Mouse (Mus musculus) macrophage (primary cell): ENCODE data around the gene Syt16. TPM values are rescaled to one million over a fixed set of nuclear protein-coding genes. Genes with fewer than 3 reads are reported as not detected.

Experiments used
- H3K27ac ChIP-seq: fragments of 350-480 bp; formaldehyde crosslinking; 2 replicates; pipeline ENCODE4 v1.9.0; 2021
- H3K36me3 ChIP-seq: fragments of 350-480 bp; formaldehyde crosslinking; 2 replicates; pipeline ENCODE4 v1.9.0; 2021; ENCODE audit errors: inconsistent target
- H3K4me3 ChIP-seq: fragments of 350-480 bp; formaldehyde crosslinking; 2 replicates; pipeline ENCODE4 v1.9.0; 2021; ENCODE audit errors: inconsistent target
- H3K79me2 ChIP-seq: fragments of 350-480 bp; formaldehyde crosslinking; 2 replicates; pipeline ENCODE4 v1.9.0; 2021; ENCODE audit errors: inconsistent target
- WGBS: methylation state at CpG from one replicate; pipeline ENCODE4 v1.1.7; 2026; ENCODE audit warnings: inconsistent platforms; ENCODE audit not compliant: missing documents; 5-methylcytosine and 5-hydroxymethylcytosine counted together
- polyA plus RNA-seq: library from polyadenylated mRNA; stranded (reverse); fragments of 250-400 nt; gene quantifications from 3 replicates; pipeline ENCODE4 v1.2.4, GENCODE M21; 2018; ENCODE audit warnings: inconsistent platforms
- total RNA-seq, 78 experiments: library from RNA; depleted of rRNA; stranded (reverse); fragments of 250-400 nt; gene quantifications; 1 replicate in 9 of 78; 2 replicates in 24 of 78; 3 replicates in 43 of 78; 4 replicates in 2 of 78; pipeline ENCODE4 v1.2.4; 2018; ENCODE audit warnings: inconsistent platforms in 56 of 78

Gene Syt16
- total RNA-seq (2018; cell fraction: chromatin; rRNA removed): not detected
- not detected for total RNA-seq (2018; cell fraction: cytosol; rRNA removed)
- total RNA-seq (2018; cell fraction: nucleus; rRNA removed): not detected
- polyA plus RNA-seq: not detected in 3 replicates

DNA sequence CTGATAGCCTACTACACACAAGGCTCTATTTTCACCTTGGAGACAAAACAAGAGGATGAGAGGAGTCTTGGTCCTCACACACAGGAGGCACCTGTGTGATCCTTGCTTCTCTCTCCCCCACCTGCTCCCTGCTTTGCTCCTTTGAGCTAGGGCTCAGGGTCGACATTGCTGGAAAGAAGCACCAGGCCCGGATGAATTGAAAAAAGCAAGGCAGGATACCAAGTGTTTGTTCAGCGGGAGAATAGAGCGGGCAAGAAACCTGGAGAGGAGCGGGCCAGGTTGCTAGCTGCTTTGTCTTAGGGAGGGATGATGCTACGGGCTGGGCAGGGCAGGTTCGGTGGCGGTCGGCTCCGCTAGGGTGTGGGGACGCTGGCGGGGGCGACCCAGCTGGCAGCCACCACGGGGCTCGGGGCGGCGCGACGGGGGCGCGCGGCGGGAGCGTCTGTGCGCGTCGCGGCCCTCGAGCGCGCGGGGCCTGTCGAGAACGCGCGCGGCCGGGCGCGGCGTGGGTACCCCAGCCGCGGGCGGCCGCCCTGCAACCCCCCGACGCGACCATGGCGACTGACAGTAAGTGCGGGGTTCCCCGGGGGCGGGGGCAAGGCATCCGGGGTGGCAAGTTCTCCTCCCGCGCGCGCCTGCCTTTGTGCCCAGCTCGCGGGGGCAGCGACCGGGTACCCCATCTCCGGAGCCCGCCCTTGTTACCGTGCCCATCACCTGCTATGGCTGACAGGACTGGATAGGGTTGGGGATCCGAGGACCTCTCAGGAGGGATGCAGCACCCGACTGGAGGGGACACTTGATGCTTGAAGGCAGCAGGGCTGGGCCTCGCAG, at the start of gene Syt16:
TSS of gene Syt16 (plus strand) at position 365 of the 831 bp plus-strand sequence.
- Histone ChIP-seq H3K27ac (no peak within 1 kb of the TSS), H3K4me3 (no peak within 1 kb of the TSS), H3K79me2 (no peaks in the 10 kb centered on the region), H3K36me3 (no peaks in the 10 kb centered on the region)
- WGBS: 9% methylated on average over 27 of the region's 67 CpGs

GRCm38 (mm10) chr12:73948415-73948814, 49.0 kb upstream of the Syt16 start:
- Histone ChIP-seq H3K79me2 (no peaks in the 10 kb centered on the region), H3K27ac (no peak overlapping the region), H3K36me3 (peaks cover 33% of the 10 kb centered on the region; the same call in 1 of the 2 replicates), H3K4me3 (no peak overlapping the region)
- WGBS: 98% methylated on average over 4 of the region's 4 CpGs

- WGBS: 31% methylated on average over 45 of the region's 46 CpGs
- Histone ChIP-seq H3K27ac (no peak overlapping the region), H3K36me3 (peaks cover 23% of the 10 kb centered on the region; the same call in 1 of the 2 replicates), H3K79me2 (no peaks in the 10 kb centered on the region), H3K4me3 (no peak overlapping the region; the same call in 1 of the 2 replicates)
Observed at GRCm38 (mm10) chr12:73949318-73950058, 48.0 kb upstream of the Syt16 start.

DNA sequence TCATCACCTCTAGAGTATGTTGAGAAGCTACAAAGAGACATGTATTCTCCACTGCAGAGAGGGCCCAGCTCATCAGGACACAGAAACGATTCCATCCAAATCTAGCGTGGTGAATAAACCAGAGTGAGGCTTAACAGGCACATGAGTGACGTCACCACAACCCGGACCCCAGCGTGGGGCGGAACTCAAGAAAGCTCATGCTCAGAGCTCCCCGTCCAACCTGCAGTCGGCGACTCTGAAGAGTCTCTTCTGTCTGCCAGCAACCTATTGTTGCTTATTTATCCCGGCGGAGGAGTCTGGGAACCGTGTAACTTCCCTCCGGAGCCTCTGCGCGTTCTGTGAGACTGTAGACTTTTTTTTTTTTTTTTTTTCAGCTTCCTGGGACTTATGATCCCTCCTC, 44.6 kb upstream of the Syt16 start:
- Histone ChIP-seq H3K4me3 (no peak overlapping the region), H3K79me2 (no peaks in the 10 kb centered on the region), H3K27ac (no peak overlapping the region), H3K36me3 (no peaks in the 10 kb centered on the region)
- WGBS: 18% methylated on average over 15 of the region's 15 CpGs

GRCm38 (mm10) chr12:73953420-73954186, 43.9 kb upstream of the Syt16 start:
- no peaks in the 10 kb centered on the region for H3K36me3 ChIP-seq
- H3K79me2 ChIP-seq: no peaks in the 10 kb centered on the region
- no peak overlapping the region for H3K27ac ChIP-seq
- no peak overlapping the region for H3K4me3 ChIP-seq
- WGBS: 54% methylated on average over 14 of the region's 14 CpGs

GRCm38 (mm10) chr12:73954785-73955184, 42.7 kb upstream of the Syt16 start:
- no peaks in the 10 kb centered on the region for H3K36me3 ChIP-seq
- H3K79me2 ChIP-seq: no peaks in the 10 kb centered on the region
- H3K4me3 ChIP-seq: no peak overlapping the region
- no peak overlapping the region for H3K27ac ChIP-seq
- 49% methylated on average over 5 of the region's 5 CpGs for WGBS

DNA sequence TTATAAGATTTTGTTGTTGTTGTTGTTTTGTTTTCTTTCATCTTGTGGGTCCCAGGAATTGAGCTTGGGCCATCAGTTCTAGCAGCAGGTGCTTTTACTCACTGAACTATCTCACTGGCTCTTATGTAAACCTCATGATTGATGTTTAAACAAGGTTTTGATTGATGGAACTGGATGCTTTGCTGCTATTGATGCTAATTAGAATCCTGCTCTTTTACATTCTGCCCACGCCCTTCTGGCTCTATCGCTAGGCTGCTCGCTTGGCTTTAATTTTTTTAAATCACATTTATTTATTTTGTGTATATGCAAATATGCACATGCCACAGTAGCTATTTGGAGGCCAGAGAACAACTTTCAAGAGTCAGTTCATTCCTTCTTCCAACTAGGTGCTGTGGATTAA, 39.8 kb upstream of the Syt16 start:
- Histone ChIP-seq H3K36me3 (no peaks in the 10 kb centered on the region), H3K27ac (no peak overlapping the region), H3K4me3 (no peak overlapping the region), H3K79me2 (no peaks in the 10 kb centered on the region)
- WGBS: 100% methylated on average over 3 of the region's 3 CpGs

- 97% methylated on average over 2 of the region's 2 CpGs for WGBS
- Histone ChIP-seq H3K4me3 (no peak overlapping the region), H3K36me3 (no peaks in the 10 kb centered on the region), H3K79me2 (no peaks in the 10 kb centered on the region), H3K27ac (no peak overlapping the region)
Observed at GRCm38 (mm10) chr12:73958830-73959229, 38.6 kb upstream of the Syt16 start.

GRCm38 (mm10) chr12:73964291-73965281, 32.9 kb upstream of the Syt16 start, which contains the start of gene Snapc1:
Gene Snapc1, plus strand, starts transcription at chr12:73964481.
- peak within 1 kb of the TSS; percentile 35 for H3K27ac ChIP-seq
- 1% methylated on average over 58 of the region's 60 CpGs for WGBS

DNA sequence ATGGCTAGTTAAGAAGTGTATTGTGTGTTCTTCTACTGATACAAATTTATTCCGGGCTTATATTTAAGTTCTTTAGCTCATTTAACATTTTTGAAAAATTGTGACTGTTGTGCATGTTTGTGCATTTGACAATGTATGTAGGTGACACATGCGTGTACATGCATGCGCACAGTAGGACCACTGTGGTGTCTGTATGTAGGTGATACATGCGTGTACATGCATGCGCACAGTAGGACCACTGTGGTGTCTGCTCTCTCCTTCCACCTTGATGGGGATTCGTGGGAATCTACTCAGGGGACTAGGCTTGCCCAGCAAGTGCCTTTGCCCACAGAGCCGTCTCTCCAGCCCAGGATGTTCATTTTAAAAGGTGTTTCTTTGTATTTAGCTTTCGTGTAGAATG, 28.3 kb upstream of the Syt16 start:
- peaks cover 58% of the 10 kb centered on the region for H3K36me3 ChIP-seq
- H3K4me3 ChIP-seq: no peak overlapping the region
- peaks cover 25% of the 10 kb centered on the region for H3K79me2 ChIP-seq
- no peak overlapping the region for H3K27ac ChIP-seq
- 96% methylated on average over 8 of the region's 8 CpGs for WGBS

More at GRCm38 (mm10) chr12:73964291-73965281, 32.9 kb upstream of the Syt16 start, which contains the start of gene Snapc1:
- H3K36me3 ChIP-seq: peaks cover 15% of the 10 kb centered on the region; the same call in 1 of the 2 replicates
- peak within 1 kb of the TSS; percentile 94 for H3K4me3 ChIP-seq
- H3K79me2 ChIP-seq: peaks cover 25% of the 10 kb centered on the region

DNA sequence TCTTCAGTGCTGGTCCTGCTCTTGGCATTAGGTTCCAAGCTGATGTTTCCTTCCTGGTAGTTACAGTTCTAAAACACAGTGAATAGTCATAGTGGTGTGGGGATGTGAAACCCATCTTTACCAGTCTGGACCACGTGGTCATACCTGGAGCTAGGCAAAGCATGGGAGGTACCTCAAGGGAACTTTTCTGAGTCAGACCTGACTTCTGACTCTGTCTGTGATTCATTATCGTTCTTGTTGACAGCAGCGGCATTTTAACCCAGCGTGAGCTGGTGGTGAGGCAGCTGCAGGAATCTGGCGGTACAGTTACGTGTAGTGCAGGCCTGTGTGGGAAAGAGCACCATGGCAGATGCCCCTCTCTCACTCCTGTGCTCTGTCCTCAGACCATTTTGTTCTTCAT, 22.9 kb upstream of the Syt16 start:
- no peak overlapping the region for H3K4me3 ChIP-seq
- no peak overlapping the region for H3K27ac ChIP-seq
- no peaks in the 10 kb centered on the region for H3K79me2 ChIP-seq
- H3K36me3 ChIP-seq: peaks cover 74% of the 10 kb centered on the region
- WGBS: 95% methylated on average over 6 of the region's 6 CpGs

DNA sequence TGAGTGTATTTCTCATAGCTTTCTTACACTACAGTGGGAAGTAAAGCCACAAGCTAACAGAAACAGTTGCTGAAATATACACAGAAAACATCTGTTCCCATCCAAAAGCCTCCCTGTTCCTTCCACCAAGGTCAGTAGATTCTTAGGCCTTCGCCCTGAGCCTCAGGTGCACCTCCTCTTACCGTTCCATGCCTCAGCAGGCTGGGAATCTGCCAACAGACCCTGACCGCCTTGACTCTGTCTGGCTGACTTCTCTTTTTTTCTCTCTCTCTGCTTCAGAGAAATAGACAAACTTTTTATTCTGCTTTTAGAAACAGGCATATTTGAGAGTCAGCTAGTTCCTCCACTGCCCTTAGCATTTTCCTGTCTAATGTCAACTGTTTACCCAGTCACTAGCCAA, 19.3 kb upstream of the Syt16 start:
- Histone ChIP-seq H3K79me2 (no peaks in the 10 kb centered on the region), H3K36me3 (peaks cover 59% of the 10 kb centered on the region), H3K4me3 (no peak overlapping the region), H3K27ac (no peak overlapping the region)
- WGBS: 42% methylated on average over 3 of the region's 3 CpGs

GRCm38 (mm10) chr12:73979667-73980066, 17.8 kb upstream of the Syt16 start:
- no peak overlapping the region for H3K4me3 ChIP-seq
- H3K27ac ChIP-seq: no peak overlapping the region
- no peaks in the 10 kb centered on the region for H3K79me2 ChIP-seq
- 99% methylated on average over 5 of the region's 5 CpGs for WGBS
- peaks cover 54% of the 10 kb centered on the region for H3K36me3 ChIP-seq
